Mouse (Mus musculus) erythroblast, embryonic 14.5 days (primary cell): ENCODE measurements around the gene Wdr34.

Experiments used
- GATA1 ChIP-seq: IDR thresholded peaks from 2 replicates; pipeline ENCODE4 v1.6.1; 2012; ENCODE audit warnings: low read length, inconsistent platforms, mixed read lengths
- TAL1 ChIP-seq: IDR thresholded peaks from 3 replicates; pipeline ENCODE4 v1.6.1; 2012; ENCODE audit warnings: low read length, inconsistent platforms, mixed read lengths

DNA sequence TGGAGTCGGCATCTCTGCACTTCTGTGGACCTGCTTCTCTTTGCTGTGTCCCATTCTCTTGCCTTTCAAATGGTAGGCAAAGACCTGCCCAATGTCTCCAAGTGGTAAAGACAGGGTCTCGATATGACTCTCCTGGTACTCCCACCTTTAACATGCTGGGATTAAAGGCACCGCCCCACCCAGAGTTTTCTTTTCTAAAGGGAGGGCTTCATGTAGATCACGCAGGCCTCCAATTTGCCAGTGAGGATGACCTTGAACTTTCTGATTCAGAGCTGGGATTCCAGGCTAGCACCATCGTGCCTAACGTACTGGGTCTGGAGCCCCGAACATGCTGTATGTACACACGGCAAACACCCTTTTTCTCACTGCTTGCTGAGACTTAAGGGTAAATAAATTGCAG is 14.6 kb upstream of the Wdr34 start:
- no peak for TF ChIP-seq GATA1
- no peak for TF ChIP-seq TAL1
